Mouse (Mus musculus): ENCODE results near the gene Commd3. TPM values are rescaled to one million over a fixed set of nuclear protein-coding genes. Genes with fewer than 3 reads are reported as not detected.
A peak's percentile ranks its signal among the peaks of the same experiment; 100 is the strongest.

Commd3 gene
- polyA plus RNA-seq (2017; shearing (Covaris generic)), result 100 to 1,000 TPM; 207 to 209 TPM

DNA sequence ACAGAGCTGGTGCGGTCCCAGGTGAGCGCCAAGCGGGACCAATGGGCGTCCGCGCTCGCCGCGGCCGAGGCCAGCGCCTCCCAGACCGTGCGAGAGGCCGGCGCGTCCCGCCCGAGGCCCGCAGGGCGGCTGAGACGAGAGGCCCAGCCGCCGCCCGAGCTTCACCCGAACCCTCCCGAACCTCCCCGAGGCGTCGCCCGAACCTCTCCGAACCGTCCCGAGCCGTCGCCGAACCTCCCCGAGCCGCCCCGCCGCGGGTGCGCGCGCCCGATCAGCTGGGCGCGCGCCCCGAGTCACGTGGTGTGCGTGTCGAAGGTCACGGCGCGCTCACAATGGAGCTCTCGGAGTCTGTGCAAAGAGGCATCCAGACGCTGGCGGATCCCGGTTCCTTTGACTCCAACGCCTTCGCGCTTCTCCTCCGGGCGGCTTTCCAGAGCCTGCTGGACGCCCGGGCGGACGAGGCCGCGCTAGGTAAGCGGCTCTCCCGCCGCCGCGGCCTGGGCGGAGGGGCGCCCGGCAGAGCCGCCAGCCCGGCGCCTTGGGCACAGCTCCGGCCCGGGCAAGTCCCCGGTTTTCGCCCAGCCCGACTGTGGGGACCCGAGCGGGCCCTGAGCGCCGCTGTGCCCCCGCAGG lies at the start of gene Commd3:
Gene Commd3 (plus strand): TSS at position 252 of the 633 bp plus-strand sequence.
- ATAC-seq, result peak; percentile 88

DNA sequence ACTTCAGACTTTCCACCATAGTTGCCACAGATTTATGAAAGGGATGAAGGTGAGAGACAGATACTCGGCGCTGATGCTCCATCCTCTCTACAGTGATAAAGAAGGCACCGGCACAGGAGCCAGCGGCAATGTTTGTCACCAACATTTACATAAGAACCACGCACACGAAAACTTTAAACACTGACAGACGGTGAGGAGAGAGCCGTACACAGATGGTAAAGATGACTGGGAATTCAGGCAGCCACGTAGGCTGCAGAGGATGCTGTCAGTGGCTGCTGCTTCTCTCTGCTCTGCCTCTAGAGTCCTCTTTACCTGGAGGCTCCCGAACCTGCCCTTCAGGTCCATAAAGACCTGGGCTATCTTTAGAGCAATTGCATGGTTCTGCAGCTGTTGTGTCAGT lies 49.0 kb upstream of the Commd3 start:
- ATAC-seq, result no peak

DNA sequence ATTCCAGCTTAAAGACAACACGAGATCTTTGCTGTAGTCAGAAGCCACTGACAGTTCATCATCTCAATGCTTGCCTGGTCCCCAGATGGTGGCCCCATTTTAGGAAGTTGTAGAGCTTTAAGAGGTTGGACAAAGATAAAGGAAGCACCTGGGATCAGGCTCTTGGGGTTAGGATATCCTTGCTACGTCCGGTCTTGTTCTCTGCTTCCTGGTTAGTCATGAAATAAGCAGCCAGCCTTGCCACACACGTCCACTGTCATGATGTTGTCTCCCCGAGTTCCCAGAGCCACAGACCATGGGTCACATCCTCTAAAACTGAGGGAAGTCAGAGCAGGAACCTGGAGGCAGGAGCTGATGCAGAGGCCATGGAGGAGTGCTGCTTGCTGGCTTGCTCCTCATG lies 41.6 kb upstream of the Commd3 start:
- ATAC-seq, result no peak

DNA sequence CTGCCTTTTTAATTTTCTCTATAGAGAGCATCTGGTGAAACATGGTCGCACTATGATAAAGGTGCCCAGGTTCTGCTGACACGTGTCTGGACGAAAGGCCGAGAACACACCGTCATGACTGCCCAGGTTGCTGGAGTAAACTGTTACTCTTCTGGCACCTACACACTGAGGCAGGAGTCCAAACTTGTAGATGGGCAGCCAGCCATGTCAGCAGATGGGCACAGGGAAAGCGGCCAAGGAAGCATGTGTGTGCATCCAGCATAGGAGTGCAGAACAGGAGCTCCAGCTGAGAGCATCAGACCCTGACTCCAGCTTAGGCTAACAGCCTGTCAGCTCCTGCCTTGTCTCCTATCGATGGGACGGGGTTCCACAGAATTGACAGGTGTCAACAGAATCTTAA lies 37.1 kb upstream of the Commd3 start:
- no peak for ATAC-seq

DNA sequence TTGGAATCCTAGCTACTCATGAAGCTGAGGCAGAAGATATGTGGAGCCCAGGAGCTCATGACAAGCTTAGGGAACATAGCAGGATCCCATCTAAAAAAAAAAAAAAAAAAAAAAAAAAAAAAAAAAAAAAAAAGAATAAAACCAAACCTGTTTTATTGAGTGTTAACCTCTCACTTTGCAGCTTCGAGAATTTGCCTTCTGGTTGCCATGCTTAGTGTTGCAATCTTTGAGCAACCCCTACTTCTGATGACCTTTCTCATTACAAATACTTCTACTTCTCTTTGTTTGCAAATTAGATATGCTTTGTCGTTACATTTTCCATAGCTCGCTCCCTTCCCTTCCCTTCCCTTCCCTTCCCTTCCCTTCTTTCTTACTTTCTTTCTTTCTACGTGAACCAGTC lies 23.6 kb upstream of the Commd3 start:
- ATAC-seq, result no peak

DNA sequence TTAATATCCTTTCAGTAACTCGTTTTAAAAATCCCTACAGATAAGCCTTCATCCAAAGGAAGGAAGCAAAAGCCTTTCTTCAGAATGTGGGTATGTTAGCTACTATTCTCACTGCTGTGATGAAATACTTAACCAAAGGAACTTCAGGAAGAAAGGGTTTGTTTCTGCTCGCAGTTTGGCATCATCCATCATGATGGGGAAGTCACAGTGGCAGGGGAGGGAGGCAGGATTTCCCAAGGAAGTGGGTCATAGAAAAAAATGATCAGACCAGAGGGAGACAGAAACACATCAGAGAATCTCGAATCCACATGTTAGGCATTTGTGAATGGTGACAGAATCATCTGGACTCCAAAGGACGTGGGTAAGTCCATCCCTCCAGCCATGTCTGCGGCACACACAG lies 17.4 kb upstream of the Commd3 start:
- ATAC-seq, result no peak

DNA sequence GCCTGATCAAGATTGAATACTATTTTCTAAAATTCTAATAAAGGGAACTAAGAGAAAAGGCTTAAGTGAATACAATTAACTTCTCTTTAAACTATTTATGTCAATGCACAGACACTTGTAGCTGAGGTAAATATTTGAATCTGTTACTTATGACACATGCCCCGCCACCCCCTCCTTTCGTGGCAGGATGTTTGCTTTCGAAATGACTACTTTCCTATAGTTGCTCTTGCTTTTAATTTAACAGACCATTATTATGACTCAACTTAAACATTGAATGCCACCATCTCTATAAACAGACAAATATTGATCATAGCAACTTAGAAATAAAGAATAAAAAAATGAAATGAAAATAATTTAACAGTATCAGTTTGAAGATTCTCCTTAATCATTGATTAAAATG lies 8.2 kb upstream of the Commd3 start:
- ATAC-seq, result peak; percentile 97

DNA sequence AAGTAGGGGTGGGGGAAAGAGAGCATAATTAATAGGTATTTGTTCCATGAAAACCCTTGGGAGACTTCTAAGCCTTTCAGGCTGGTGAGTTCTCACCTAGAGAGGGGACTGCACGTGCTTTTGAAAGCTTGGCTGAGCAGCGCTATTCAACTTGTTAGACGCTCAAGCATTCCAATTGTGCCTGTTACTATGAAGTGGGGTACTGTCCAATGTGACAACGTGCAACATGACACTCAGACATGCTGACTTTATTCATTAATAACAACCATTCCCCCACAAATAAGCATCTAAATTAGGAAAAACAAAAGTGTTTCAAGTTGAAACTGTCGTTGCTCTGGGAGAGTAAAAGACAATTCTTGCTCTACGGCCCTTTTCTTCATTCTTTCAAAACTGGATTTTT lies 1.1 kb upstream of the Commd3 start:
- ATAC-seq, result no peak

DNA sequence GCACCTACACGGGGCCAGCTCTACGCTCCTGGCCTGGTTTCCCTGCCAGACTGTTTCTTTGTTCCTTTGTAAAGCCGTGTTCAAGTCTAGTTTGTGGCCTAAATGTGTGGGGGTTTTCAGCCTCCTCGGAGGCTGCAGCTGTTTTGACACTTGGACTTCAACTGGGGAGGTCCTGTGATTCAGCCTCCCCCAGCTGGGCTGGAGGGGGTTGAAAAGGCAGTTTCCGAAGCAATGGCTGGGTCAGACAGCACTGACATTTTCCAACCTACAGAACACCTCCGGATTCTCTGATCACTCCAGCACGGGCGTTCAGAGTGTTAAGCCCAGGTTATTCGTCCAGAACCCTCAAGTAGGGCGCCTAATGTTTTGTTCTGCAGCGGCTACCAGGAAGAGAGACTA lies 581 bp downstream of the Commd3 start:
- no peak for ATAC-seq

DNA sequence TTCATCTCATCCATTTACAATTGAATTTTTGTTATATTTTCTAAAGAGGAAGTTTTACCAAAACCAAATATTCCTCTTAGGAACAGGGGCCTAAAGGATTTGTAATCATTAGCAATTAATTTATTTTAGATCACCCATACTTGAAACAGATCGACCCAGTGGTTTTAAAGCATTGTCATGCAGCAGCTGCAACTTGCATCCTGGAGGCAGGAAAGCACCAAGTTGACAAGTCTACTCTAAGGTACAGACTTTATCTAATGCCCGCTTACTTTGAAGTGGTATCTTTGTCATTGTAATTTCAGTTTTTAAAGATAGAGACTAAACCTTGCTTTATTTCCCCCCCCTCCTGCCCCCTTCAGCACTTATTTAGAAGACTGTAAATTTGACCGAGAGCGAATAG lies 1.6 kb downstream of the Commd3 start:
- ATAC-seq, result no peak

DNA sequence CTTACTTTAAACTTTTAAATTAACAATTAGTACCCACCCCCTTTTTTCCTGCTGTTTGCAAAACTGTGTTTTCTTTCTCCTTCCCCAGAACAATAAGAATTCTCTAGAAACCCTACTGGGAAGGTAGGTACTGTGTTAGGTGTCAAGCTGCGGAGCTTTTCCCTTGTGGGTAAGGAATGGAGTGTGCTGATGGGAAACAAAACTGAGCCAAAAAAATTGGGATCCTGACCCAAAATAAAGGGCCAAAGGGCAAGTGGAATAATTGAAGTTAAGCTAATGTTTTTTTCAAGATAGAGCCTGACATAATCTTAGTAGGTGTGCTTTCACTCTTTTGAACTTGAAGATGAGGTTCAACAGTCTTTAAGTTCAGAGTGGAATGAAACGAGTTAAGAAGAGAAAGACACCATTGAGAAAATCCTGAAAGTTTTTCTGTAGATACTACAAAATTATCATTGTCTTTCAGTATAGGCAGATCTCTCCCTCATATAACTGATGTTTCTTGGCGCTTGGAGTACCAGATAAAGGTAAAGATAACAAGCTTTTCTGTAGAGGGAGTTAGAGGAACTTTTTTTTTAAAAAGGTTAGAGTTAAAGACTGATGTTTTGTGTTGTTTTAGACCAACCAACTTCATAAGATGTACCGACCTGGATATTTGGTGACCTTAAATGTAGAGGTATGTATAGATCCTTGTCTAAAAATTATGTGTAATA lies 2.2 kb downstream of the Commd3 start:
- ATAC-seq, result no peak

DNA sequence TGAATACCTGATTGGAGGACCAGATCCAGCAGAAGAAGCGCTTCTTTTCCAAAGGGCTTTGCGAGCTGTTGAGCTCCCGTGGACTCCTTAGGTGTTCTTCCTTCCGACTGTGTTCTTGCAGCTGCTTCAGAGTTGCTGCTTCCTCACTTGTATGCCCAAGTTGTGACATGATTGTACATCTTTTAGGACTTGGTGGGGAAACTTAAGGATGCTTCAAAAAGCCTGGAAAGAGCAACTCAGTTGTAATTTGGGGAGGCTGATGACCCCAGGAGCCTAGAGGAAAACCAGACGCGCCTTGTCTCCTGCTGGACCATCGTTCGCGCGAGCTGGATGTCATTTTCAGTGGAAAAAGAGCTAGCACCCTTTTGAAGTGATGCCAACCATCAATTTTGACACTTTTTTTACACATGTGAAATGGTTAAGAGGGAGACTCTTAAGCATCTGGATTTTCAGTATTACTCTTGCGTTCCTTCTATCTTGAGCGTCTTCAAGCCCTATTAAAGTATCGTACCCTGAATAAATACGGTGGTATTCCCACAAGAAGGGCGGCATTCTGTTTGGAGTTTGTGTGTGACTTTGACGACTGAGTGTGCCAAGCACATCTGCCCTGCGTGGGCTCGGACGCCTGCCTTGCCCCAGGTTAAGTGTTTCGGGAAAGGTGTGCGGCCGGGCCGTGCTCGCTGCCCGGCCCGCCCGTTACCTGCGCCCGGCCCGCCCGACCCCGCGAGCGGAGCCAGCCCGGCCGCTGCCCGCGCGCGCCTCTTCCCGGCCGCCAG lies 3.7 kb downstream of the Commd3 start:
- ATAC-seq, result no peak

DNA sequence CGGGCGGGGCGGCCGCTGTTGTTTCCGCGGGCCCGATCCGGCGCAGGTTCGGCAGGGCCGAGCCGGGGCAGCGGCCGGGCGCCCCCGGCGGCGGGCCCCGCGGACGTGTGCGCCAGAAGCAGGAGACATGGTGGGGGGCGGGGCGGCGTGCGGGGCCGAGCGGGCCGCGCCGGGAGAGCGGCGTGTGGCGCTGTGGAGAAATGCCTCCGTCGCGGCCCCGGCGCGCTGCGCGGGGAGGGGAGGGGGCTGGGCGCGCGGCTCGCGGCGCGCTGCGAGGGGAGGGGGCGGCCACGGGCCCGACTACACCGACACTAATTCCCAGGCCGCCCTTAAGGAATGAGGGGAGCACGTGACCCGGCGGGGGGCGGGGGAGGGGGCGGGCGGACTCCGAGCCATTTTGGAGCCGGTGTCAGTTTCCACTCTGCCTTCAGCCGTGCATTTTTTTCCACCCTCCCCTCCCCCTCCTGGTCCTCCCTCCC lies 4.3 kb downstream of the Commd3 start:
- ATAC-seq, result peak; percentile 8

DNA sequence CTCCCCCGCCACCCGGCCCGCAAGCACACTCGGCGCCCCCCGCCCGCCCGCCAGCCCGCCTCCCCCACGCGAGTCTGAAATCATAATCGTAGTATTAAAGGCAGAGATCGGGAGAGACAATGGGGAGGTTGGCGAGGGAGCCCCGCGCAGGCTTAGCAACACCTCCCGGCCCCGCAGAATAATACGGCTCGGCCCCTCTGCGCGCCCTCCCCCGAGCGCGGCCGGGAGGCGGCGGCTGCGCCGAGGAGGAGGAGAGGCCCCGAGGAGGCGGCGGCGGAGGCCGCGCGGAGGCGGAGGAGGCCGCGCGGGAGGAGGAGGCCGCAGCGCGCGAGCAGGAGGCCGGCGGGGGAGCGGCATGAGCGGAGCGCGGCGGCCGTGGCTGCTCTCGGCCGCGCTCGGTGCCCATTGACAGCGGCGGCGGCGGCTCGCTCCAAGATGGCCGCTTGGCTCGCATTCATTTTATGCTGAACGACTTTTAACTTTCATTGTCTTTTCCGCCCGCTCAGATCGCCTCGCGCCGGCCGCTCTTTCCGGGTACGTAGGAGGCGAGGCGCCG lies 4.8 kb downstream of the Commd3 start, which contains the start of gene Bmi1:
Gene Bmi1 (plus strand): TSS at position 83 of the 556 bp plus-strand sequence.
- peak; percentile 13 for ATAC-seq

DNA sequence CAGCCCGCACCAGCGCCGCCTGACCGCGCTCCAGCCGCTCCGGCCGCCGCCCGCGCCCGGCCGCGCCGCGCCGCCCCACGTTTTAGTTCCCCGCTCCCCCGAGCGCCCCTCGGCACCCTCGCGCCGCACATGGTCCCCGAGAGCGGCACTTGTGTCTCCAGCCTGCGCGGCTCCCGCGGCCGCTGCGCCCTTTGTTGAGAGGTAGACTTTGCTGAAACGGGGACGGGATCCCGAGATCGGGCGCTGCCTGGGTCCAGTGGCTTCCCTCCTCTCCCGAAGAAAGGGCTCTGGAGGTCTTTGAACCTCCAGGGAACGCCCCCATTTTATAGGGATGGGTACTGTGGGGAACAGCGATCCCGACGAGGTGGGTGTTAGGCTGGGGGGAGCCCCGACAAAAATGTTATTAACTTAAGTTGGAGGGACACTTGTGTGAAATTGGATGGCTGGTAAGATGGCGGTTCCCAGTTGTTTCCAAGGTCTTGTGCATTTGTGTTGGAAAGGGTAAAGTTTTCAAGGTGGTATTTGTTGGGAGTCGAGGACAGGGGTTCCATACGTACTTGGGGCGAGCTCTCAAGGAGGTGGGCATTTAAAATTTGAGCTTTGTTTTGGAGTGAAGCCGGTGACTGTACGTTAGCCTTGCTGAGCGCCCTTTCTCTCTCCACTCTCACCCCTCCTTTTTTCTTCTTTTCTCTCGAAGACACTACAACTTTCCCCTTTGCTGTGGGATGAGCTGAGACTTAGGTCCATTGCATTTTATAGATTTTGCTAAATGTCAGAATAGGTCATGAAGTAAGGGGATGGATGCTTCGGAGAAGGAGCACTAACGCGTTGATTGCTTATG lies 5.7 kb downstream of the Commd3 start:
- ATAC-seq, result peak; percentile 16

DNA sequence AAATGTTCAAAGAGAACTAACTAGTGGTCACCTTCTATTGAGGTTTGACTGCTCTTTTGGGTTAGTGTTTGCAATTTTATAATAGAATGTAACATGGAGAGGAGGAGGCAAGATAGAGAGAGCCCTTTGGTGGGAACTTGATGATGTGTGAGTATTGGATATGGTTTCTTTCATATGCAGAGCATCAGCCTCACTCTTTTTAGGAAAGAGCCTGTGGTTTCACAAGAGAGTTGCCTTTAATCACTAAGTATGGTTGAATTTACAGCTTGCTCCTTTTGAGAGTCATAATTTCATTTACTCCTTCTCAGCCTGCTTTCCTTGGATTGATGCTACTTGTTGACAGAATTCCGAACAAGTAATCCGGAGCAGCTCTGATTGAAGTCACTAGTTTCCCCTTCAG lies 7.5 kb downstream of the Commd3 start:
- ATAC-seq, result no peak

DNA sequence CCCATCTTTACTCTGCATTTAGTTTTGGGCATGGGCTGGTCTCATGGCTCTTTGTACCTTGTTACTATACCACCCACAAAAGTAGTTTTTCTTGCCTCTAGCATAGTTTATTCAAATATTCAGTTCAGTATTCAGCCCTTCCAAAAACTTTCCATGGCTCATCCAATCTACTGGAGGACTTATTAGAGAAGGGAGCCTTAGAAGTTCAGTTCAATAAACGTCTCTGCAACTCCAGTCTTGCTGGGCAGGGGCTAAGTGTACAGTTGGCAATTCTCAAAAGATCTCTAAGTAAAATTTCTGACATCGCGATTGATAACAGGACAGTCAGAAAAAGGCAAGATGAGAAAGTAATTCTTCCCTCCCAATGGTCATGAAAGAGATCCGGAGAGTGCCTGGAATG lies 8.3 kb downstream of the Commd3 start:
- ATAC-seq, result no peak

DNA sequence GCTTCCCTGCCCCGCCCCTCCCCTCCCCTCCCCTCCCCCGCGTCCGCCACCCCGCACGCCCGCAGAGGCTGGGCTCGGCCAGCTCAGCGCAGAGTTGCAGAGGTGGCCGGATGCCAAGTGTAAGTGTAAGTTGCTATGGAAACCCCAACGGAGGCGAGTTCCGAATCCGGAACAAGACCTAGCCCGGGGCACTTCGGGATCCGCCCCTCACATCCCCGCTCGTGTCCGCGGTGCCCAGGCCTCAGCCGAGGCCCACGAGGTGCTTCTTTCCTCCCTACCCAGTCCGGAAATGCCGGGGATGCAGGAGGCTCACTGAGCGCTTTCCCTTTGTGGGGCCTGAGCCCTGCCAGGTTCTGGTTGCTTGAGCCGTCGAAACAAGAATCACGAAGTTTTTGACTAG lies 8.8 kb downstream of the Commd3 start:
- ATAC-seq, result peak; percentile 65

DNA sequence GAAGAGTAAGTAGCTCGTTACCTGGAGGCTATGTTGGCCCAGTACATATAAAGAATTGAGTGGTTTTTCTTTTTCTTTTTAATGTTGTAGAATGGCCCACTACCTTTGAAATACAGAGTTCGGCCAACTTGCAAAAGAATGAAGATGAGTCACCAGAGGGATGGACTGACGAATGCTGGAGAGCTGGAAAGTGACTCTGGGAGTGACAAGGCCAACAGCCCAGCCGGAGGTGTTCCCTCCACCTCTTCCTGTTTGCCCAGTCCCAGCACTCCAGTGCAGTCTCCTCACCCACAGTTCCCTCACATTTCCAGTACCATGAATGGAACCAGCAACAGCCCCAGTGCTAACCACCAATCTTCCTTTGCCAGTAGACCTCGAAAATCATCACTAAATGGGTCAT lies 11.9 kb downstream of the Commd3 start:
- no peak for ATAC-seq

DNA sequence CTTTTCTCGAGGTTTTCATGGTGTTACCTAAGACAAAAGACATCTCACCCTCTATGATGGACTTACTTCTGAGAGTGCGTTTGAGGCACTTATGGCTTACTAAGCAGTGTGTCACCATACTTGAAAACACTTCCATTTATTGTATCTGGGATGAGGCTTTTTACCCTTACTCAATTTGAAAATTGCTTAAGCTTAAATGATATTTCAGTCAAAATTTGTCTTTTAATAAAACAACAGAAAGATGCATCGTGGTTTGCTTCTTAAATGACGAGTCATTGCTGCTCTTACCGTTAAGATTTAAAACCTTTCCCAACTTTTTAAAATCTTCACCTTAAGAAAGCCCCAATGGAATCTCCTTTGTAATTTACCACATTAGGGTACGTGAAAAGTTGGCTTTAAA lies 14.2 kb downstream of the Commd3 start:
- ATAC-seq, result no peak

DNA sequence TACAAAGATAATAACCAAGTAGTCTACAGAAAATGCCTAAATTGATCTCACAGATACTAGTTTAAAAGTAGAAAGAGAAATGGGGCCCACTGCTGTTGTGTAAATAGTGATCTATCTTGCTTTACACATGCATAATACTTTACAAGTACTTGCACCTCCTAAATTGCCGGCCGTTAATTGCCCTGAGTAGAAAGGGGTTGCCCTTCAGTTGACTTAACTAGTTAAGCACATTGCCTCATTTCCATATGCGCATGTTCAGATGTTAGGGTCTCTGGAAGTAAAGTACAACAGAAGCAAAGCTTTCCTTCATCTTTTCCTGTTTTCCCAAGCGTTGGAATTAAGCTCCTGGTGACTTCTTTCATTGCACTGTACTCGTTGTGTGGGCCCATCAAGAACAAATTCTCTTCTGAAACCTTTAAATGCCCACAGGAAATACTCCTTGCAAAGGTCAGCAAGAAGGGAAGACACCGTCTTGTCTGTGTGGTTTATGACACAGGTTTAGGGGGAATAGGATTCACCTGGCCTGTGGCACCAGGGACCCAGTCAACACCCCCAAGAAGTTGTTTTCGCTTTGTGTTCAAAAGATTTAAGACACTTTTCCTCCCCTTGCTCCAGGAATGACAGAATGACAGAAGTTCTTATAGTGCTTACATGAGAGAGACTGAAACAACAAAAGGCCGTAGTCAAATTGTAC lies 14.8 kb downstream of the Commd3 start:
- ATAC-seq, result no peak

Measured in CD4-positive, CD25-positive, alpha-beta regulatory T cell, adult 4 months (primary cell).